Mouse (Mus musculus): ENCODE results near the gene Rsph1. TPM values are rescaled to one million over a fixed set of nuclear protein-coding genes. Genes with fewer than 3 reads are reported as not detected.

Rsph1 gene
- total and polyA plus RNA-seq, 3 experiments, result not detected

GRCm38 (mm10) chr17:31322446-31322845 is 45.3 kb upstream of the Rsph1 start:
- Histone ChIP-seq H3K4me2 (ENCODE audit: insufficient read depth, low read depth, poor library complexity, severe bottlenecking) (no peak overlapping the region), H3K27me3 (replicated peaks) (peaks cover 17% of the 10 kb centered on the region), H3K27ac (ENCODE audit: insufficient read depth, low read depth) (no peak overlapping the region), H3K4me3 (replicated peaks in 1 of 3; ENCODE audit: low read depth in 2 of 3, low read length in 2 of 3, poor library complexity in 1 of 3) (no peak overlapping the region), H3K4me1 (ENCODE audit: control insufficient read depth in 1 of 2, insufficient read depth in 2 of 2) (peaks cover 0 to 10% of the 10 kb centered on the region in 2 experiments; a peak in 2 of 4 replicates), H3K9me3 (replicated peaks; ENCODE audit: low read length) (no peaks in the 10 kb centered on the region), H3K36me3 (replicated peaks in 1 of 2; ENCODE audit: control insufficient read depth in 1 of 2, insufficient read depth in 1 of 2, low read length in 1 of 2) (no peaks in the 10 kb centered on the region), H3K9ac (ENCODE audit: insufficient read depth, low read depth) (no peak overlapping the region), H3K79me2 (replicated peaks; ENCODE audit: control insufficient read depth, extremely low read depth, insufficient read depth, poor library complexity, severe bottlenecking) (no peaks in the 10 kb centered on the region)
- TF ChIP-seq EP300 (IDR thresholded peaks at IDR 0.05; ENCODE audit: low read length) (no peak), SIN3A (IDR thresholded peaks at IDR 0.05; ENCODE audit: low read length) (no peak), ZKSCAN1 (IDR thresholded peaks at IDR 0.05; ENCODE audit: borderline replicate concordance, low read depth, low read length) (no peak), IRF4 (IDR thresholded peaks at IDR 0.05; ENCODE audit: low read depth, low read length) (no peak), ZC3H11A (IDR thresholded peaks at IDR 0.05; ENCODE audit: low read depth, low read length) (no peak), MAX (IDR thresholded peaks at IDR 0.05; ENCODE audit: low read length) (no peak), ETS1 (conservative IDR thresholded peaks at IDR 0.05; ENCODE audit: low read depth, low read length) (no peak), POLR2A (IDR thresholded peaks at IDR 0.05; ENCODE audit: low read depth, low read length) (no peak), RCOR1 (conservative IDR thresholded peaks at IDR 0.05; ENCODE audit: low read depth, low read length) (no peak)
- no peak for DNase-seq (ENCODE audit: extremely low read depth)
- in situ Hi-C loops (cut with MboI; ENCODE audit: low pct_ligation_motif_present, low pct_unique_long_range_greater_than_20kb, low sequenced_read_pairs), result no loop called here
- dilution Hi-C loops (cut with MboI; ENCODE audit: extremely low pct_ligation_motif_present, extremely low pct_unique_long_range_greater_than_20kb, low sequenced_read_pairs), result no loop called here

GRCm38 (mm10) chr17:31321425-31321824 is 44.2 kb upstream of the Rsph1 start:
- no peak overlapping the region for H3K4me3 ChIP-seq (replicated peaks in 1 of 3; ENCODE audit: low read depth in 2 of 3, low read length in 2 of 3, poor library complexity in 1 of 3)
- H3K4me1 ChIP-seq (ENCODE audit: control insufficient read depth in 1 of 2, insufficient read depth in 2 of 2), result peaks cover 0 to 10% of the 10 kb centered on the region in 2 experiments; a peak in 2 of 4 replicates
- in situ Hi-C loops (cut with MboI; ENCODE audit: low pct_ligation_motif_present, low pct_unique_long_range_greater_than_20kb, low sequenced_read_pairs), result no loop called here
- no peaks in the 10 kb centered on the region for H3K36me3 ChIP-seq (replicated peaks in 1 of 2; ENCODE audit: control insufficient read depth in 1 of 2, insufficient read depth in 1 of 2, low read length in 1 of 2)
- no peak overlapping the region for H3K27ac ChIP-seq (ENCODE audit: insufficient read depth, low read depth)
- TF ChIP-seq EP300 (IDR thresholded peaks at IDR 0.05; ENCODE audit: low read length), result no peak
- no peak for TF ChIP-seq TCF12 (IDR thresholded peaks at IDR 0.05; ENCODE audit: low read depth, low read length)
- TF ChIP-seq JUND (conservative IDR thresholded peaks at IDR 0.05; ENCODE audit: low read depth, low read length), result no peak
- no peak for TF ChIP-seq ZNF384 (IDR thresholded peaks at IDR 0.05; ENCODE audit: low read depth, low read length)
- peaks cover 14% of the 10 kb centered on the region for H3K27me3 ChIP-seq (replicated peaks)
- DNase-seq (ENCODE audit: extremely low read depth), result no peak
- H3K79me2 ChIP-seq (replicated peaks; ENCODE audit: control insufficient read depth, extremely low read depth, insufficient read depth, poor library complexity, severe bottlenecking), result no peaks in the 10 kb centered on the region
- H3K9ac ChIP-seq (ENCODE audit: insufficient read depth, low read depth), result no peak overlapping the region
- dilution Hi-C loops (cut with MboI; ENCODE audit: extremely low pct_ligation_motif_present, extremely low pct_unique_long_range_greater_than_20kb, low sequenced_read_pairs), result no loop called here
- no peaks in the 10 kb centered on the region for H3K9me3 ChIP-seq (replicated peaks; ENCODE audit: low read length)
- no peak overlapping the region for H3K4me2 ChIP-seq (ENCODE audit: insufficient read depth, low read depth, poor library complexity, severe bottlenecking)

- in situ Hi-C loops (cut with MboI; ENCODE audit: low pct_ligation_motif_present, low pct_unique_long_range_greater_than_20kb, low sequenced_read_pairs), result no loop called here
- Histone ChIP-seq H3K36me3 (replicated peaks in 1 of 2; ENCODE audit: control insufficient read depth in 1 of 2, insufficient read depth in 1 of 2, low read length in 1 of 2) (no peaks in the 10 kb centered on the region), H3K27me3 (replicated peaks) (peaks cover 24% of the 10 kb centered on the region), H3K27ac (ENCODE audit: insufficient read depth, low read depth) (no peak overlapping the region), H3K4me3 (replicated peaks in 1 of 3; ENCODE audit: low read depth in 2 of 3, low read length in 2 of 3, poor library complexity in 1 of 3) (no peak overlapping the region), H3K79me2 (replicated peaks; ENCODE audit: control insufficient read depth, extremely low read depth, insufficient read depth, poor library complexity, severe bottlenecking) (no peaks in the 10 kb centered on the region), H3K4me1 (ENCODE audit: control insufficient read depth in 1 of 2, insufficient read depth in 2 of 2) (peaks cover 0 to 10% of the 10 kb centered on the region in 2 experiments; a peak in 2 of 4 replicates), H3K9ac (ENCODE audit: insufficient read depth, low read depth) (no peak overlapping the region), H3K9me3 (replicated peaks; ENCODE audit: low read length) (no peaks in the 10 kb centered on the region), H3K4me2 (ENCODE audit: insufficient read depth, low read depth, poor library complexity, severe bottlenecking) (no peak overlapping the region)
- TF ChIP-seq IRF4 (IDR thresholded peaks at IDR 0.05; ENCODE audit: low read depth, low read length) (no peak), KAT2A (IDR thresholded peaks at IDR 0.05; ENCODE audit: insufficient replicate concordance, low read length) (no peak), USF1 (IDR thresholded peaks at IDR 0.05; ENCODE audit: low read depth, low read length) (no peak), MYC (IDR thresholded peaks at IDR 0.05; ENCODE audit: low read depth, low read length) (no peak), ZKSCAN1 (IDR thresholded peaks at IDR 0.05; ENCODE audit: borderline replicate concordance, low read depth, low read length) (no peak), E2F4 (IDR thresholded peaks at IDR 0.05; ENCODE audit: insufficient replicate concordance, low read depth, low read length) (no peak), JUN (IDR thresholded peaks at IDR 0.05; ENCODE audit: insufficient read depth, low read depth, low read length) (no peak), SMC3 (IDR thresholded peaks at IDR 0.05; ENCODE audit: low read depth, low read length) (no peak), MEF2A (IDR thresholded peaks at IDR 0.05; ENCODE audit: borderline replicate concordance, low read depth, low read length) (no peak), RCOR1 (conservative IDR thresholded peaks at IDR 0.05; ENCODE audit: low read depth, low read length) (no peak)
- dilution Hi-C loops (cut with MboI; ENCODE audit: extremely low pct_ligation_motif_present, extremely low pct_unique_long_range_greater_than_20kb, low sequenced_read_pairs), result no loop called here
- DNase-seq (ENCODE audit: extremely low read depth), result no peak
Measured at GRCm38 (mm10) chr17:31318906-31319767, 42.0 kb upstream of the Rsph1 start.
